Mouse (Mus musculus) C2C12 (cell line): ENCODE measurements around the gene Slc38a1.

Experiments used
- CTCF ChIP-seq: IDR thresholded peaks from one replicate; pipeline ENCODE4 v1.5.1; 2011; ENCODE audit not compliant: control insufficient read depth, insufficient read depth, insufficient read length
- MAX ChIP-seq: IDR thresholded peaks from one replicate; pipeline ENCODE4 v1.6.1; 2011; ENCODE audit warnings: mild to moderate bottlenecking, control low read depth
- MYOD1 ChIP-seq: IDR thresholded peaks from one replicate; pipeline ENCODE4 v1.6.1; 2011; ENCODE audit warnings: low read depth; ENCODE audit not compliant: control insufficient read depth, insufficient read length
- MYOG ChIP-seq: IDR thresholded peaks from one replicate; pipeline ENCODE4 v1.6.1; 2011; ENCODE audit not compliant: control insufficient read depth, insufficient read length; ENCODE audit errors: extremely low read depth
- USF1 ChIP-seq: IDR thresholded peaks from one replicate; pipeline ENCODE4 v1.6.1; 2011; ENCODE audit warnings: low read depth, mild to moderate bottlenecking, control low read depth, moderate library complexity

- no peak for TF ChIP-seq CTCF
- TF ChIP-seq MAX, result no peak
- no peak for TF ChIP-seq MYOD1
- no peak for TF ChIP-seq USF1
- TF ChIP-seq MYOG, result no peak
Measured at GRCm38 (mm10) chr15:96566850-96567271, 75.9 kb downstream of the Slc38a1 start.
